Mouse (Mus musculus): ENCODE data around the gene Gtf2h4.

DNA sequence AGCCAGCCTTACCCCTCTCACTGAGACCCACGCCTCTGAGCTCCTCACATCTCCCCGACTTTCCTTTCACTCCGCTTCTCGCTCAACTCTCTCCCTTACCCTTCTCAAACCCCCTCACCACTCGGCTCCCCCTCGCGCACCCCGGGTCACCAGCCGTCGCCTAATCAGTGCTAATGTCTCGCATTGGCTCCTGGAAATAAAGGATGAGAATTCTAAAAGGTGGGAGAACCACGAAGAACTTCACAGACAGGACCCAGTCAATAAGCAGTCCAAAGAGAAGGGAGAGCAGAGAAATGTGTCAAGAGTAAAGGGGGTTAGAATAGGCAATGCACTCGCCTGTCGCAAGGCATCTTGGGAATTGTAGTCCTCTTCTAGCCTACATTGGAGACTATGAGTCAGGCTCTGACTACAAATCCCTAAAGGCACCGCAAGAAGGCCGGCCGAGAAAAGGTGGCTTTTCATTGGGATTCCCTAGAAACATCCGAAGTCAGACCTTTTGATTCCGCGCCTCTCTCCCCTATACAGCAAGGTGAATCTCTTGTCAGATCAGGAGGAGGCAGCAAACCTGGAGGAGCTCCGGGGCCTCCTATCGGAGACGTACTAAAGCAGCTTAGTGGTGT is at the start of gene Gtf2h4:
- TF ChIP-seq CTCF (IDR thresholded peaks at IDR 0.05; ENCODE audit: low read depth) (peak; percentile 28), EP300 (optimal IDR thresholded peaks at IDR 0.05) (no peak)

All from stomach, postnatal 0 days (tissue).